Mouse (Mus musculus): ENCODE measurements around the gene H2-T24. TPM values are rescaled to one million over a fixed set of nuclear protein-coding genes. Genes with fewer than 3 reads are reported as not detected.
A peak's percentile ranks its signal among the peaks of the same experiment; 100 is the strongest.
"Not testable (repeated sequence)": the region's sequence is repeated elsewhere in the genome, so short reads cannot be mapped to it uniquely, and the experiment has no call there.

The H2-T24 gene
- polyA plus RNA-seq, 1 experiment from 2014 or later, result 5.8 TPM

- not testable (repeated sequence) for H3K36me3 ChIP-seq; H3K27me3 ChIP-seq; H3K9me3 ChIP-seq; H3K27ac ChIP-seq (replicated peaks)
- peak overlapping the region; percentile 47 for H3K9ac ChIP-seq (replicated peaks)
- 0 out of 2 replicates have a peak, but pooled peaks cover 13% of the 10 kb centered on the region for H3K4me1 ChIP-seq
- peak overlapping the region; percentile 93 for H3K4me2 ChIP-seq (replicated peaks)
- peak overlapping the region; percentile 49 for H3K4me3 ChIP-seq
- peak; percentile 75 for ATAC-seq (replicated peaks)
- under 1% methylated on average over 40 of the region's 40 CpGs for WGBS
These were observed 11.4 kb upstream of the H2-T24 start for GRCm38 (mm10) chr17:36031583-36032331.

GRCm38 (mm10) chr17:36030703-36031582 lies 10.6 kb upstream of the H2-T24 start:
- not testable (repeated sequence) for H3K9me3 ChIP-seq; H3K27me3 ChIP-seq; H3K27ac ChIP-seq (replicated peaks); H3K36me3 ChIP-seq
- H3K4me3 ChIP-seq, result peak overlapping the region; percentile 49
- ATAC-seq (replicated peaks), result peak; percentile 15; the same call in 1 of the 2 replicates
- 0 out of 2 replicates have a peak, but pooled peaks cover 13% of the 10 kb centered on the region for H3K4me1 ChIP-seq
- H3K9ac ChIP-seq (replicated peaks), result 0 out of 2 replicates have a peak overlapping the region, but pooled peaks have one; percentile 4
- WGBS, result 43% methylated on average over 8 of the region's 8 CpGs
- peak overlapping the region; percentile 93 for H3K4me2 ChIP-seq (replicated peaks)

- not testable (repeated sequence) for H3K4me2 ChIP-seq (replicated peaks); H3K9me3 ChIP-seq; H3K27ac ChIP-seq (replicated peaks); H3K4me3 ChIP-seq; H3K36me3 ChIP-seq; H3K27me3 ChIP-seq; ATAC-seq (replicated peaks); H3K9ac ChIP-seq (replicated peaks)
- H3K4me1 ChIP-seq, result 0 out of 2 replicates have a peak, but pooled peaks cover 13% of the 10 kb centered on the region
- 88% methylated on average over 4 of the region's 4 CpGs for WGBS
These were observed 9.8 kb upstream of the H2-T24 start for GRCm38 (mm10) chr17:36030046-36030702.

GRCm38 (mm10) chr17:36028879-36029619 lies 8.7 kb upstream of the H2-T24 start:
- no peak overlapping the region for H3K9ac ChIP-seq (replicated peaks)
- no peaks in the 10 kb centered on the region for H3K36me3 ChIP-seq
- 88% methylated on average over 7 of the region's 7 CpGs for WGBS
- no peak overlapping the region for H3K27ac ChIP-seq (replicated peaks)
- 0 out of 2 replicates have a peak, but pooled peaks cover 13% of the 10 kb centered on the region for H3K4me1 ChIP-seq
- no peaks in the 10 kb centered on the region for H3K9me3 ChIP-seq
- no peaks in the 10 kb centered on the region for H3K27me3 ChIP-seq
- H3K4me2 ChIP-seq (replicated peaks), result no peak overlapping the region
- no peak overlapping the region for H3K4me3 ChIP-seq
- ATAC-seq (replicated peaks), result no peak

GRCm38 (mm10) chr17:36027663-36028062 lies 7.3 kb upstream of the H2-T24 start:
- Histone ChIP-seq H3K4me3 (no peak overlapping the region), H3K4me2 (replicated peaks) (no peak overlapping the region), H3K36me3 (no peaks in the 10 kb centered on the region), H3K9me3 (no peaks in the 10 kb centered on the region), H3K4me1 (0 out of 2 replicates have a peak, but pooled peaks cover 11% of the 10 kb centered on the region), H3K27me3 (no peaks in the 10 kb centered on the region), H3K9ac (replicated peaks) (no peak overlapping the region), H3K27ac (replicated peaks) (no peak overlapping the region)
- no peak for ATAC-seq (replicated peaks)
- 90% methylated on average over 4 of the region's 4 CpGs for WGBS

- no peaks in the 10 kb centered on the region for H3K9me3 ChIP-seq
- WGBS, result 92% methylated on average over 4 of the region's 4 CpGs
- no peak overlapping the region for H3K4me2 ChIP-seq (replicated peaks)
- no peak for ATAC-seq (replicated peaks)
- no peaks in the 10 kb centered on the region for H3K27me3 ChIP-seq
- no peaks in the 10 kb centered on the region for H3K4me1 ChIP-seq
- no peaks in the 10 kb centered on the region for H3K36me3 ChIP-seq
- no peak overlapping the region for H3K4me3 ChIP-seq
- no peak overlapping the region for H3K27ac ChIP-seq (replicated peaks)
- H3K9ac ChIP-seq (replicated peaks), result no peak overlapping the region
These were observed 5.5 kb upstream of the H2-T24 start for GRCm38 (mm10) chr17:36025901-36026300.

GRCm38 (mm10) chr17:36025197-36025596 lies 4.8 kb upstream of the H2-T24 start:
- ATAC-seq (replicated peaks), result no peak
- no peaks in the 10 kb centered on the region for H3K9me3 ChIP-seq
- 60% methylated on average over 5 of the region's 5 CpGs for WGBS

GRCm38 (mm10) chr17:36023710-36024654 lies 3.6 kb upstream of the H2-T24 start:
- H3K36me3 ChIP-seq, result no peaks in the 10 kb centered on the region
- H3K9me3 ChIP-seq, result no peaks in the 10 kb centered on the region
- no peak overlapping the region for H3K27ac ChIP-seq (replicated peaks)
- no peaks in the 10 kb centered on the region for H3K4me1 ChIP-seq
- H3K9ac ChIP-seq (replicated peaks), result no peak overlapping the region
- no peak overlapping the region for H3K4me3 ChIP-seq
- 65% methylated on average over 9 of the region's 9 CpGs for WGBS
- H3K4me2 ChIP-seq (replicated peaks), result no peak overlapping the region
- no peak for ATAC-seq (replicated peaks)
- no peaks in the 10 kb centered on the region for H3K27me3 ChIP-seq

More at GRCm38 (mm10) chr17:36025197-36025596, 4.8 kb upstream of the H2-T24 start:
- no peak overlapping the region for H3K4me2 ChIP-seq (replicated peaks)
- H3K27ac ChIP-seq (replicated peaks), result no peak overlapping the region
- no peaks in the 10 kb centered on the region for H3K4me1 ChIP-seq
- H3K36me3 ChIP-seq, result no peaks in the 10 kb centered on the region
- no peak overlapping the region for H3K4me3 ChIP-seq
- H3K27me3 ChIP-seq, result no peaks in the 10 kb centered on the region
- no peak overlapping the region for H3K9ac ChIP-seq (replicated peaks)

GRCm38 (mm10) chr17:36022922-36023321 lies 2.6 kb upstream of the H2-T24 start:
- H3K9me3 ChIP-seq, result no peaks in the 10 kb centered on the region
- H3K27ac ChIP-seq (replicated peaks), result no peak overlapping the region
- H3K4me2 ChIP-seq (replicated peaks), result no peak overlapping the region
- no peak overlapping the region for H3K4me3 ChIP-seq
- H3K36me3 ChIP-seq, result no peaks in the 10 kb centered on the region
- H3K9ac ChIP-seq (replicated peaks), result no peak overlapping the region
- no peaks in the 10 kb centered on the region for H3K4me1 ChIP-seq
- WGBS, result 91% methylated on average over 6 of the region's 6 CpGs
- H3K27me3 ChIP-seq, result no peaks in the 10 kb centered on the region
- ATAC-seq (replicated peaks), result no peak

GRCm38 (mm10) chr17:36022098-36022497 lies 1.7 kb upstream of the H2-T24 start:
- H3K9ac ChIP-seq (replicated peaks), result no peak overlapping the region
- 94% methylated on average over 9 of the region's 9 CpGs for WGBS
- H3K4me2 ChIP-seq (replicated peaks), result no peak overlapping the region
- no peak overlapping the region for H3K4me3 ChIP-seq
- H3K27me3 ChIP-seq, result no peaks in the 10 kb centered on the region
- H3K27ac ChIP-seq (replicated peaks), result no peak overlapping the region
- H3K4me1 ChIP-seq, result no peaks in the 10 kb centered on the region
- H3K9me3 ChIP-seq, result no peaks in the 10 kb centered on the region
- no peaks in the 10 kb centered on the region for H3K36me3 ChIP-seq
- ATAC-seq (replicated peaks), result no peak

Data from forebrain, embryonic 15.5 days (tissue).